Mouse (Mus musculus) ES-Bruce4 (cell line): ENCODE measurements at regions not wholly inside any gene's neighbourhood (a gene's known extent, or its start where the extent isn't known, plus 50 kb on each side); places are given as distances from the start of the nearest gene placed in this dataset.

Experiments
- H3K27ac ChIP-seq: 2 replicates; pipeline ENCODE4 v1.5.1; 2012; ENCODE audit warnings: low read length, inconsistent platforms; ENCODE audit not compliant: insufficient read depth
- H3K27me3 ChIP-seq: 2 replicates; pipeline ENCODE4 v1.6.1; 2012; ENCODE audit warnings: mild to moderate bottlenecking, low read length, inconsistent platforms; ENCODE audit not compliant: control insufficient read depth, poor library complexity, insufficient read depth, severe bottlenecking
- H3K36me3 ChIP-seq: 2 replicates; pipeline ENCODE4 v1.6.1; 2012; ENCODE audit warnings: inconsistent platforms, mild to moderate bottlenecking, low read length, moderate library complexity; ENCODE audit not compliant: control insufficient read depth, poor library complexity, insufficient read depth, severe bottlenecking
- H3K4me1 ChIP-seq: one replicate; pipeline ENCODE4 v1.8.1; 2011; ENCODE audit warnings: low read length; ENCODE audit not compliant: control insufficient read depth, insufficient read depth
- H3K4me3 ChIP-seq: 2 replicates; pipeline ENCODE4 v1.5.1; 2011; ENCODE audit warnings: low read depth, mild to moderate bottlenecking, low read length
- H3K9ac ChIP-seq: 2 replicates; pipeline ENCODE4 v1.6.1; 2012; ENCODE audit warnings: low read depth, mild to moderate bottlenecking, inconsistent platforms; ENCODE audit not compliant: poor library complexity, severe bottlenecking
- H3K9me3 ChIP-seq: replicated peaks from 2 replicates; pipeline ENCODE4 v1.6.1; 2012; ENCODE audit warnings: mild to moderate bottlenecking, low read length, inconsistent platforms; ENCODE audit not compliant: control insufficient read depth, poor library complexity, insufficient read depth, severe bottlenecking
- CTCF ChIP-seq: IDR thresholded peaks from one replicate; pipeline ENCODE4 v1.8.1; 2011; ENCODE audit warnings: low read depth, low read length
- EP300 ChIP-seq: IDR thresholded peaks from 2 replicates; pipeline ENCODE4 v1.6.1; 2011; ENCODE audit warnings: low read depth, low read length; ENCODE audit not compliant: insufficient read depth
- POLR2A ChIP-seq: IDR thresholded peaks from one replicate; pipeline ENCODE4 v1.8.1; 2011; ENCODE audit warnings: low read length; ENCODE audit not compliant: insufficient read depth

DNA sequence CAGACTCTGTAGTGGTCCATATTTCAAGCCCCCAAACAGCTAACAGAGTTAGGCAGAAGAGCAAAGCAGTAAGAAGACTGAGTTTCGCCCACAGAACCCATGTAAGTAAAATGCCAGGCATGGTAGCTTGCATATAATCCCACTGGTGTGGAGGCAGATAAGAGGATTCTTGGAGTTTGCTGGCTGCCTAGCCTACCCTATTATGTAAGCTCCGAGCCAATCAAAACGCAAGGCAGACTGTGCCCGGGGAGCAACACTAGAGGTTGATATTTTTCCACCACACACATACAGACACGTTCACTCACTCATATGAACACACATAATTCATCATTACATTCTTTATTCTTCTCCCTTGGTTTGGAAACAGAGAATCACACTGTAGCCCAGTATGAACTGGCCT is 280.0 kb upstream of the Arglu1 start:
- H3K36me3 ChIP-seq, result no peaks in the 10 kb centered on the region
- H3K4me3 ChIP-seq, result no peak overlapping the region
- no peak overlapping the region for H3K27ac ChIP-seq
- H3K4me1 ChIP-seq, result no peaks in the 10 kb centered on the region
- H3K9ac ChIP-seq, result no peak overlapping the region
- H3K27me3 ChIP-seq, result no peaks in the 10 kb centered on the region
- no peak for TF ChIP-seq EP300
- TF ChIP-seq POLR2A, result no peak
- no peak for TF ChIP-seq CTCF
- H3K9me3 ChIP-seq, result no peaks in the 10 kb centered on the region

DNA sequence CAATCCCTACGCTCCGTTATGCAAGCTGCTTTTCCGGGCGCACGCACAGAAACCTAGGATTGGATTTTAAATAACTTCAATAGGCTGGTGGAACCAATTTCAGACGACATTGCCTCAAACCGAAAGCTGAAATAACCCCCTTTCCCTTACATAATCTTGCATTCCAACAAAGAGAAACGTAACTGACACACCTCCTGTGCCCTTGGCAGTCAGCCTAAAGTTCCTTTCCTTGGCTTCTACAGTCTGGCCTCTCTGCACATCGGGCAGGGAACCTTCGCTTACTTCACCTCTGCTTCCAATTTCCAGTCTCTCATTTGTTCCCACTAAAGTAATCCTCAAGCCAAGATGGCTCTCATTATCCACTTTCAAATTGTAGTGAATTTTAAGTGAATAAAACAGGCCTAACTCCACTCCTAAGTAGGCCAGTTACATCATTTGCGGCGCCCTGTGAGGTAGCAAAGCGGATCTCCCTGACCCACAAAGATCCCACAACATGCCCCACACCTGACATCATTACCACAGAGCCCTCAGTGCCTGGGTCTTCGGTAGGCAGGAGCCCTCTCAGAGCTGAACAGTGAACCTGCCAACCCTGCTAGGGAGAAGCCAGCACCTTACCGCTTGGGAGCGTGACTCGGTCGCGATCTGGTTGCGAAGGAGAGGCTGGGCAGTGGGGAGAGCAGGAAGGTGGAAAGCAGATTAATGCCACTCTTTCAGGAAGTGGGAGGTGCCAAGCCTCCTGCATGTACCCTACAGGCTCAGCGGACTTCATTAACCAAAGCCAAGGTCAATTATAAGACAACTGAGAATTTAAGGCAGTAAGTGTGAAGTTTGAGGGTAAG is 279.0 kb upstream of the Arglu1 start:
- Histone ChIP-seq H3K9ac (no peak overlapping the region), H3K4me3 (0 out of 2 replicates have a peak overlapping the region, but pooled peaks have one; percentile 4), H3K4me1 (no peaks in the 10 kb centered on the region), H3K27ac (no peak overlapping the region), H3K27me3 (no peaks in the 10 kb centered on the region), H3K36me3 (no peaks in the 10 kb centered on the region), H3K9me3 (no peaks in the 10 kb centered on the region)
- TF ChIP-seq EP300, result no peak
- TF ChIP-seq CTCF, result no peak

DNA sequence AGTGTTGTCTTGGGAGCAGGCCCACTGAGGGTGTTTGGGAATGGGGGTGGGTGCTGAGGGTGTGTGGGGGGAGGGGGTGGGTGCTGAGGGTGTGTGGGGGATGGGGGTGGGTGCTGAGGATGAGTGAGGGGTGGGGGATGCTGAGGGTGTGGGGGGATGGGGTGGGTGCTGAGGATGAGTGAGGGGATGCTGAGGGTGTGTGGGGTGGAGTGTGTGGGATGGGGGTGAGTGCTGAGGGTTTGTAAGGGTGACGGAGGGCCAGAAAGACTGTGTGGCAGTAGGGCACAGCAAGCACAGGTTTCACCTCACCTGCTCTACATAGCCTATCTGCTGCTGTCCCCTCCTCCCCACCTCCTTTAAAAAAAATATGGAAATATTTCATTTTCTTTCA is 276.3 kb upstream of the Arglu1 start:
- H3K9ac ChIP-seq, result no peak overlapping the region
- H3K27ac ChIP-seq, result no peak overlapping the region
- peaks cover 7% of the 10 kb centered on the region; the same call in 1 of the 2 replicates for H3K9me3 ChIP-seq
- H3K27me3 ChIP-seq, result no peaks in the 10 kb centered on the region
- no peak overlapping the region for H3K4me3 ChIP-seq
- H3K4me1 ChIP-seq, result no peaks in the 10 kb centered on the region
- no peaks in the 10 kb centered on the region for H3K36me3 ChIP-seq
- TF ChIP-seq CTCF (no peak), POLR2A (no peak), EP300 (no peak)

DNA sequence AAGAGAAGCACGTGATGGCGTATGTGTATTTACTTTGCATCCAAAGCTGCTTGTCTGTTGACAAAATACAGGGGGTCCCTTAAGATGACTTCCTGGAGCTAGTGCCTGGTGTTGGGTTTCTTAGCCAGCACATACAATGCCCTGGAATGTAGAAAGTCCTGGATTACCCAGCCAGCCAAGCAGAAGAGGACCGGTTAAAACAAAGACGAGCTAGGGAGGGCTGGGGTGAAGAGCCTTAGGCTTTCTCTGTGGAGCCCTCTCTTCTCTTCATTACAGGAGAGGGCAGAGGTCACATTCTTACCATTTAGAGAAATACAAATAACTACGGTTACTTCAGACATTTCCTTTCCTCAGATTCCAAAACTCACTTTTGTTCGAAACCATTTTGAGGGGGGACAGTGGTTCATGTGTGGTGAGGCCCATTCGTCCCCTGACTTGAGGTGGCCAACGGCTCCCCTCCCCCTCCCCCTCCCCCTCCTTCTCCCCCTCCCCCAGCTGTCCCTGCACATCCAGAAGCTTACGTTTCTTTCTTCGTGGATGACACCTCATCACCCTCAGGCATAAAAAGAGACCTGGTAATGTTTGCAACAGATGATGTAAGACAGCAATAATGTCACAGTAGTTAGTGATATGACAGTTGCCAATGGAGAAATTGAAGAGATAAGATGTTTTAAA is 275.8 kb upstream of the Arglu1 start:
- H3K9ac ChIP-seq, result no peak overlapping the region
- no peak overlapping the region for H3K27ac ChIP-seq
- no peaks in the 10 kb centered on the region for H3K4me1 ChIP-seq
- H3K4me3 ChIP-seq, result no peak overlapping the region
- H3K9me3 ChIP-seq, result peaks cover 11% of the 10 kb centered on the region
- H3K36me3 ChIP-seq, result no peaks in the 10 kb centered on the region
- no peak for TF ChIP-seq POLR2A
- H3K27me3 ChIP-seq, result no peaks in the 10 kb centered on the region

DNA sequence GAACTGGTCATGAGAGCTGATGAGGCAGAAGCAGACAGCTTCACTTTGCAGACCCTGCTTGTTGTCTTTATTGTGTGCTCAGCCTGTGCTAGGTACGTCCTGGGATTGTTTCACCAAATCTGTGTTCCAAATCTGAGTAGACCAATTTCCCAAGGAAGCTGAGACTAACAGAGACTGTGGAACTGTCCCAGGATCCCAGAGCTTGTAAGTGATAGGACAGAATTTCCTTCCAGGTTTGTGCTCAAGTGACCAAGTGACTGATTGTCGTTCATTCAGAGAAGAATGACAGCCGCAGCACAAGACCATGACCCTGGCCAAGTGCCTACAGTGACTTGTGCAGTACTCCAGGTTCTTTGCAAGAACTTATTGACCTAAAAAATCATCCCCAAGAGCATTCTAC is 269.9 kb upstream of the Arglu1 start:
- Histone ChIP-seq H3K9ac (no peak overlapping the region), H3K36me3 (no peaks in the 10 kb centered on the region), H3K27me3 (no peaks in the 10 kb centered on the region), H3K4me1 (no peaks in the 10 kb centered on the region), H3K27ac (no peak overlapping the region), H3K4me3 (no peak overlapping the region), H3K9me3 (peaks cover 11% of the 10 kb centered on the region)
- no peak for TF ChIP-seq POLR2A
- TF ChIP-seq CTCF, result no peak
- TF ChIP-seq EP300, result no peak

DNA sequence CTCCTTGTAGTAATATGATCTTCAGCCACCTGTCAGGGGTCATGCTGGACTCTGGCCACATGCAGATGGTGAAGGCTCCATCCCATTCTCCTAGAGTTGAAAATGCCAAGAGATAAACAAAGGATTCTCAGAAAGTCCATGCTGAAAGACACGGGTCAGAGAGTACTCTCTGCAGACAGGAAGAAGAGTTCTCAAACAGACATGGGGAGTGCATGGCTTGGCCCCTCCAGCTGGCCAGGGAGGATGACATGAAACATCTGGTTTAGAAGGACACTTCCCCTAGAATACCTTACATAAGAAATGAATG is 269.4 kb upstream of the Arglu1 start:
- H3K27ac ChIP-seq, result no peak overlapping the region
- H3K9ac ChIP-seq, result no peak overlapping the region
- H3K27me3 ChIP-seq, result no peaks in the 10 kb centered on the region
- TF ChIP-seq EP300, result no peak
- TF ChIP-seq POLR2A, result no peak
- no peak for TF ChIP-seq CTCF
- H3K9me3 ChIP-seq, result peaks cover 11% of the 10 kb centered on the region
- H3K4me3 ChIP-seq, result no peak overlapping the region
- no peaks in the 10 kb centered on the region for H3K4me1 ChIP-seq
- no peaks in the 10 kb centered on the region for H3K36me3 ChIP-seq
